Mouse (Mus musculus) embryonic facial prominence, embryonic 12.5 days (tissue): ENCODE measurements around the gene Lrrc32. TPM values are rescaled to one million over a fixed set of nuclear protein-coding genes. Genes with fewer than 3 reads are reported as not detected.

Source experiments
- ATAC-seq: fragments of 200-750 bp; cut with Nextera tagmentation; 2 replicates; pipeline ENCODE4 v1.8.0; 2017; ENCODE audit not compliant: insufficient number of reproducible peaks, insufficient read depth, low FRiP score, low TSS enrichment
- H3K27ac ChIP-seq: fragments of 300-500 bp; sonication (generic); 2 replicates; pipeline ENCODE4 v1.5.1; 2016; ENCODE audit warnings: mild to moderate bottlenecking
- H3K27me3 ChIP-seq: fragments of 300-500 bp; sonication (generic); 2 replicates; pipeline ENCODE4 v1.6.1; 2016; ENCODE audit warnings: mild to moderate bottlenecking, moderate library complexity
- H3K36me3 ChIP-seq: fragments of 300-500 bp; sonication (generic); 2 replicates; pipeline ENCODE4 v1.6.1; 2016; ENCODE audit warnings: mild to moderate bottlenecking
- H3K4me1 ChIP-seq: fragments of 300-500 bp; sonication (generic); 2 replicates; pipeline ENCODE4 v1.6.1; 2016
- H3K4me2 ChIP-seq: fragments of 300-500 bp; sonication (generic); replicated peaks from 2 replicates; pipeline ENCODE4 v1.6.1; 2016; ENCODE audit warnings: mild to moderate bottlenecking, moderate library complexity
- H3K4me3 ChIP-seq: fragments of 300-500 bp; sonication (generic); 2 replicates; pipeline ENCODE4 v1.5.1; 2016; ENCODE audit warnings: mild to moderate bottlenecking
- H3K9ac ChIP-seq: fragments of 300-500 bp; sonication (generic); 2 replicates; pipeline ENCODE4 v1.6.1; 2016; ENCODE audit warnings: mild to moderate bottlenecking, moderate library complexity
- H3K9me3 ChIP-seq: fragments of 300-500 bp; sonication (generic); 2 replicates; pipeline ENCODE4 v1.6.1; 2016; ENCODE audit warnings: mild to moderate bottlenecking, moderate library complexity
- WGBS: fragments of 180-500 bp; shearing (Covaris S2); methylation state at CpG from one replicate; pipeline ENCODE4 v1.1.7; 2016; 5-methylcytosine and 5-hydroxymethylcytosine counted together
- polyA plus RNA-seq: library from polyadenylated mRNA; unstranded; fragments of >200 nt; fragmentation: Nextera tagmentation; extraction: Ambion mirVana; gene quantifications from 2 replicates; pipeline ENCODE4 v1.2.1, GENCODE M21; 2016

The Lrrc32 gene
- polyA plus RNA-seq, 1 experiment from 2014 or later: 4.6 TPM

DNA sequence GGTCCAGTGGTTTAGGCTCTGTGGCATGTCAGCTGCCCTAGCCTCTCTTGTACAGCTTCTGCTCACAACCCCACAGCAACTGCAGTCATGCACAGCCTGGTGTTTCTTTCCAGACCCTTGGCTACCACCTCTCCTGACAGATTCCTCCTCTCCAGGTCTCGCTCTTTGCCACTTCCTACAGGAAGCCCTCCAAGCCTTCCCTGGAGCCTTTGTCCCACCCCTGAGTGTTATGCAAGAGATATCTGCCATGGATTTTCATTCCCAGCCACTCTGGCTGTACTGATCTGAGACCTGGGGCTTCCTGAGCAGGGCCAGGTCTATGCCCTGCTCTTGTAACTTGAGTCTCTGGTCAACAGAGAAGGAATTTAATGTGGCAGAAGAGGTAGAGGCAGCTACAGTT, 8.6 kb upstream of the Lrrc32 start:
- ATAC-seq: no peak
- Histone ChIP-seq H3K36me3 (no peaks in the 10 kb centered on the region), H3K4me1 (peaks cover 12% of the 10 kb centered on the region; the same call in 1 of the 2 replicates), H3K9ac (no peak overlapping the region), H3K27me3 (peaks cover 9% of the 10 kb centered on the region), H3K4me2 (no peak overlapping the region), H3K27ac (no peak overlapping the region), H3K9me3 (no peaks in the 10 kb centered on the region), H3K4me3 (no peak overlapping the region)
- WGBS: 83% methylated on average over 1 of the region's 1 CpGs

DNA sequence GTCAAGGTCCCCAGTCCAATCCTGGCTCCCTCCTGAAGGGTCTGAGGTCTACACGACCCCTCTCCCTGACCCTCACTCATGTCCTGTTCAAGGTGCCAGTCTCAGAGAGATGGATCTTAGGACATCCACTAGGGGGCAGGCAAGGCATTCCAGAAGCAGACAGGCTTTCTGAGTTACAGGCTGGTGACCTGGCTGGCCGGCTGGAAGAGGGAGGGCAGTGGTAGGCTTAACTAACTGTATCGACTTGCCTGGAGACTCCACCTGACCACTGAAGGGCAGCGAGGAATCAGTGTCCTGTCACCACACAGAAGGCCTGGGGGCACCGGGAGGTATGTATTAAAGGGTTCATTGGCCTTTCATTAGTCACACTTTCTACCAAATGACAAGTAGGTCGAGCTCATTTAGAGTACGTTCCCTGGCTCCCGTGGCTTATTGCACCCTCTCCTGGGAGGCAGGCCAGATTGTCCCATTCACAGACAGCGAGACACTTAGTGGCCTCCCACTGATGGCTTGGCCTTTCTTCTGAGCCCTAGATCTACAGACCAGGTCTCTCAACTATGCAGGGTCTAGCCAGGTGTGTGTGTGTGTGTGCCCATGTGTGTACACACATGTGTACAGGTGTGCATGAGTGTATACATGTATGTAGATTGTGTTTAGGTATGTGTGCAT, 7.9 kb upstream of the Lrrc32 start:
- peak; percentile 53 for ATAC-seq
- H3K27me3 ChIP-seq: peaks cover 9% of the 10 kb centered on the region
- peaks cover 12% of the 10 kb centered on the region; the same call in 1 of the 2 replicates for H3K4me1 ChIP-seq
- no peaks in the 10 kb centered on the region for H3K9me3 ChIP-seq
- no peak overlapping the region for H3K4me3 ChIP-seq
- H3K36me3 ChIP-seq: no peaks in the 10 kb centered on the region
- WGBS: 19% methylated on average over 9 of the region's 9 CpGs
- no peak overlapping the region for H3K27ac ChIP-seq
- H3K9ac ChIP-seq: no peak overlapping the region
- no peak overlapping the region for H3K4me2 ChIP-seq

DNA sequence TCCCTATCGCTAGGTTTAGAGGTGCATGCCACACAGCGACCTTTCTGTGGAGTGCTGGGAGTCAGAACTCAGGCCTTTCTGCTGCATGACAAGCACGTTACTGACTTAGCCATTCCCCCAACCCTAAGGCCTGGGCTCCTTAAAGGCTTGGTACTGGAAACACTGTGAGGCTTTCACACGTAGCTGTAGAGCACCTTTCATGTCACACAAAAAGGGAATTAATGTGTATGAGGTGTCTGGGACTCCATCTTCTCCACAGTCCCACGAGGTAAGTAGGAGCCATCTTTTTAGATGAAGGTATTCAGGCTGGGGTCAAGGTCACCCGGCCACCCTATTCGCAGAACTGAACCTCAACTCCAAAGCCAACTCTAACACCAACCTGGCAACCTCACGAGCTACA, 7.2 kb upstream of the Lrrc32 start:
- peaks cover 13% of the 10 kb centered on the region; the same call in 1 of the 2 replicates for H3K4me1 ChIP-seq
- no peak overlapping the region for H3K4me3 ChIP-seq
- H3K27ac ChIP-seq: no peak overlapping the region
- no peak overlapping the region for H3K4me2 ChIP-seq
- H3K27me3 ChIP-seq: peaks cover 9% of the 10 kb centered on the region
- no peak overlapping the region for H3K9ac ChIP-seq
- 84% methylated on average over 8 of the region's 8 CpGs for WGBS
- no peaks in the 10 kb centered on the region for H3K9me3 ChIP-seq
- H3K36me3 ChIP-seq: no peaks in the 10 kb centered on the region
- ATAC-seq: no peak

DNA sequence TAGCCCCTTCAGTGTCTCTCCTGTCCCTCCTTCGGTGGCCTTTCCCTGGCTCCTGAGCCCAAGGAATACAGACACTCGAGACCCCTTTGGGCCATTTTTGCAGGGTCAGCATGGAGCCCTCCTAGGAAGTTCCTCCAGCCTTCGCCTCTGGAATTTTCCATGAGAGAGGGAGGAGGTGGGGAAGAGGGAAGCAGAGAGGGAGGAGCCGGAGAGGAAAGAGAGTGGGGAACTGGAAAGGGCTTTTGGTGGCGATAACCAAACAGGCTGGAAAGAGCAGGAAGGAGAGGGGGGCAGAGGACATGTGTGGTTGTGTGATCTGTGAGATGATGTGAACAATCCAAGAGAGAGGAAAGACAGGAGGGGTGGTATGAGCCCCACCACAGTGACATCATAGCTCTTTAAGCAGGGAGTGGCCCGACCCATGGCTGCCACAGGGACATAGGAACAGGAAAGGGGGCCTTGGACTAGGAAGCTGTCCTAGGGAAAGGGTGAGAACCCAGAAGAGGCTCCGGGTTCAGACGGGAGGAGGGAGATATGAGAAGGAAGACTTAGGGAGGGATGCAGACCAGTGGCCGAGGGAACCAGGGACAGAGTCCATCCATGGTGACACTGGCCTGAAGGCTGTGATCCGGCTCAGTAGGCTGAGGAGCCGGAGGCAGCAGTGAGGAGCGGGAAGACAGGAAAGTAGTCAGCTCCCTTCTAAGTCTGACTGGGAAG, 6.4 kb upstream of the Lrrc32 start:
- peaks cover 9% of the 10 kb centered on the region for H3K27me3 ChIP-seq
- H3K9ac ChIP-seq: no peak overlapping the region
- 0 out of 2 replicates have a peak overlapping the region, but pooled peaks have one; percentile 18 for H3K27ac ChIP-seq
- H3K4me2 ChIP-seq: no peak overlapping the region
- no peaks in the 10 kb centered on the region for H3K9me3 ChIP-seq
- H3K4me3 ChIP-seq: no peak overlapping the region
- H3K36me3 ChIP-seq: no peaks in the 10 kb centered on the region
- no peak for ATAC-seq
- WGBS: 51% methylated on average over 12 of the region's 12 CpGs
- H3K4me1 ChIP-seq: peaks cover 16% of the 10 kb centered on the region; the same call in 1 of the 2 replicates

DNA sequence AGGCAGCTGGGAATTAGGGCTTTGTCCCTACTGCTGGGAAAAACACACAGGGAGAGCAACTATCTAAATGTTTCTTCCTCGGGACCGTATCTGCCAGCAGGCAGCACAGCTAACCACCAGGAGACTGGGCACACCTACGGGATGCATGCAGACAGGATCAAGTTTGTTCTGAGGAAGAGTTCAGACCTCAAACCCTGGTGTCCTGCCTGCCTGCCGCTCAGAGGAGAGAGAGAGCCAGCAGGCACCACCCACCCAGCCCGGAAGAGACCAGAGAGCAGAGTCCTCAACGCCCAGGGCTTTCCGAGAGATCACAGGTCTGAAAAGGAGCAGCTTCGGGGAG, 5.8 kb upstream of the Lrrc32 start:
- H3K27me3 ChIP-seq: peaks cover 9% of the 10 kb centered on the region
- H3K4me3 ChIP-seq: no peak overlapping the region
- H3K27ac ChIP-seq: no peak overlapping the region
- H3K4me2 ChIP-seq: no peak overlapping the region
- WGBS: 29% methylated on average over 8 of the region's 8 CpGs
- H3K4me1 ChIP-seq: peaks cover 16% of the 10 kb centered on the region; the same call in 1 of the 2 replicates
- no peaks in the 10 kb centered on the region for H3K36me3 ChIP-seq
- H3K9me3 ChIP-seq: no peaks in the 10 kb centered on the region
- ATAC-seq: no peak
- no peak overlapping the region for H3K9ac ChIP-seq

DNA sequence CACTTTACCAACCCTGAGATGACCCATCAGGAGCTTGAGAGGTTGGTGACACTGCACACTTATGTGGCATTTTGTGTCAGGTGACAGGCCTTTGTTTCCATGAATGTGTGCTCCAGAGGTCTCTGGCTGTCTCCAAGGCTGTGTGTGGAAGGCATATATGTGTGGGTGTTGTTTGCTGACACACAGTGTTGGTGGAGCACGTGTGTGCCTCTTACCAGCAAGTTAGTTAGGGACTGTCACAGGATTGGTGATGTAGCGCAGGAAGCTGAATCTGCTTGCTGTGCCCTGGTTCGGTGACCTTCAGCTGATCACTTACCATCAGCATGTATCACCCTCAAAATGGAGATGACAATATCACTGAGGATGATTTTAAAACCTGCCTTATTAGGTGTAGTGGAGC, 4.2 kb upstream of the Lrrc32 start:
- Histone ChIP-seq H3K27me3 (peaks cover 7% of the 10 kb centered on the region; the same call in 1 of the 2 replicates), H3K9me3 (no peaks in the 10 kb centered on the region), H3K9ac (no peak overlapping the region), H3K27ac (no peak overlapping the region), H3K36me3 (no peaks in the 10 kb centered on the region), H3K4me2 (no peak overlapping the region), H3K4me1 (peaks cover 20% of the 10 kb centered on the region), H3K4me3 (no peak overlapping the region)
- ATAC-seq: no peak
- WGBS: 88% methylated on average over 3 of the region's 3 CpGs

DNA sequence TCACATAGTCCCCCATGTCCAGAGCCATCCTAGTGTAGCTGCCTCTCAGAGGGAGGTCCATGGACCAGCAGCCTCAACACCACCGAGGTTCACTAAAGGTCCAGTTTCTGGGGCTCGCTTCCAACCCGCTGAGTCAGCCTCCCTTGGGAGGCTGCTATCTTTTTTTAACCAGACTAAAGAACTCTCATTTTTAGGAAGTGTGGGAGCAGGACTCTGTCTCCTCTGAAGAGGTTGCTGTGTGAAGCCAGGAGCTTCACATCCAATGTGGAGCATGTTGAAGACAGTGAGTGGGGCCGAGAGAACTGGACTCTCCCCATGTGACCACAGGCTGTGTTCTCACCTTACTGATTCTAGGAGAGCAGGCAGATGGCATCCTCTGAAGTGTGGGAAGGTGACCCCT, 3.6 kb upstream of the Lrrc32 start:
- no peak overlapping the region for H3K4me3 ChIP-seq
- WGBS: 80% methylated on average over 4 of the region's 4 CpGs
- H3K36me3 ChIP-seq: no peaks in the 10 kb centered on the region
- H3K27me3 ChIP-seq: 0 out of 2 replicates have a peak, but pooled peaks cover 3% of the 10 kb centered on the region
- no peak overlapping the region for H3K4me2 ChIP-seq
- no peak overlapping the region for H3K9ac ChIP-seq
- peaks cover 26% of the 10 kb centered on the region for H3K4me1 ChIP-seq
- no peak overlapping the region for H3K27ac ChIP-seq
- H3K9me3 ChIP-seq: no peaks in the 10 kb centered on the region
- no peak for ATAC-seq

DNA sequence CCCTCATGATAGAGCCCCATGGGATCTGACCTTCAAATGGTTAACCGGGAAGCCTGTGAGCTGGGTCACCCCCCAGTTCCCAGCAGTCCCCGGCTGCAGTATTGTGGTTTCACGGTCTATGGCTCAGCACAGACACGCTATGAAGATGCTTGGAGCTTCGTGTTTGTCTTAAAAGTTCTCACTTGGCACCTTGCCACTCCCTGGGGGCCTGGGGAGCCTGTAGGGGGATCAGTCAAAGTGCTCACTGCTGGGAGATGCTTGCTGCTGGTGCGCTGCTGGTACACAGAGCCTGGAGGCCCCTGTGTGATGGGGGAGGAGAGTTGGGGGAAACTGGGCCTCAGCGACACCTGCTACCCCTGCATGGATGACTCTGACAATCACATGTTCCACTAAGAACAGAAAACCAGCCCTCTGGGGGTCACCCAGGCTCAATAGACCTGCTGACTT, 2.6 kb upstream of the Lrrc32 start:
- Histone ChIP-seq H3K27me3 (0 out of 2 replicates have a peak, but pooled peaks cover 7% of the 10 kb centered on the region), H3K9me3 (no peaks in the 10 kb centered on the region), H3K4me2 (no peak overlapping the region), H3K27ac (no peak overlapping the region), H3K4me3 (no peak overlapping the region), H3K36me3 (no peaks in the 10 kb centered on the region), H3K4me1 (peaks cover 26% of the 10 kb centered on the region), H3K9ac (no peak overlapping the region)
- 56% methylated on average over 7 of the region's 7 CpGs for WGBS
- ATAC-seq: no peak

DNA sequence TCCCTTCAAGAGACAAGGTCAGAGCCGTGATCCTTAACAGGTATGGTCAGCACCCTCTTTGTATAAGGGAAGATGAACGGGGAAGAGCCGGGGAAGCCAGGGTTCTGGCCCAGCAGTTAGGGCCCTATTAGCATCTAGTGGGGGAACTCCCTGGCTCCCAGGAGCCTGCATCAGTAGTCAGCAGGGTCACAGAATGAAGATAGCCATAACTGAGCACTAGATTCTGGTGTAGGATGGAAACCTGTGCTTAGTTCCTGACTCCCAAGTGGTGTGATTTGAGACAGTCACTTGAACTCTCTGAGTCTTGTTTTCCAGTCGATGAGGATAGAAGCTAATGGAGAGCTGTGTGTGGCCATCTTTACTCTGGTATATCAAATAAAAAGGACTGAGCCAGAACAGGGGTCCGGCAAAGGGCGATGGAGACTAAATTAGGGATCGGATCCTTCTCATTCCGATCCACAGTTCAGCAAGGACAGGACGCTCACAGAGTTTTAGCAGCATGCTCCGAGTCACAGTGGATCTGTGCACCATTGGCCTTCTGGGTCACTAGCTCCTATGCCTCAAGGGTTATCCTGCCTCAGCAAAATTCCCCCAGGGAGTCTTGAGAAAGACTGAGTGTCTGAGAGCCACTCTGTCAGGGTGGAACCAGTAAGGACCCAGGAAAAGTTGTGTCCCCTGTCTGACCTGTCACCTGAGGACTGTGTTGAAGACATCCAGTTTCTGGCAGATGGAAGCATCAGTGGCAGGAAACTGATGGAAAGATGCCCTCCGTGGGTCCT, 1.7 kb upstream of the Lrrc32 start:
- no peak overlapping the region for H3K9ac ChIP-seq
- WGBS: 83% methylated on average over 11 of the region's 11 CpGs

DNA sequence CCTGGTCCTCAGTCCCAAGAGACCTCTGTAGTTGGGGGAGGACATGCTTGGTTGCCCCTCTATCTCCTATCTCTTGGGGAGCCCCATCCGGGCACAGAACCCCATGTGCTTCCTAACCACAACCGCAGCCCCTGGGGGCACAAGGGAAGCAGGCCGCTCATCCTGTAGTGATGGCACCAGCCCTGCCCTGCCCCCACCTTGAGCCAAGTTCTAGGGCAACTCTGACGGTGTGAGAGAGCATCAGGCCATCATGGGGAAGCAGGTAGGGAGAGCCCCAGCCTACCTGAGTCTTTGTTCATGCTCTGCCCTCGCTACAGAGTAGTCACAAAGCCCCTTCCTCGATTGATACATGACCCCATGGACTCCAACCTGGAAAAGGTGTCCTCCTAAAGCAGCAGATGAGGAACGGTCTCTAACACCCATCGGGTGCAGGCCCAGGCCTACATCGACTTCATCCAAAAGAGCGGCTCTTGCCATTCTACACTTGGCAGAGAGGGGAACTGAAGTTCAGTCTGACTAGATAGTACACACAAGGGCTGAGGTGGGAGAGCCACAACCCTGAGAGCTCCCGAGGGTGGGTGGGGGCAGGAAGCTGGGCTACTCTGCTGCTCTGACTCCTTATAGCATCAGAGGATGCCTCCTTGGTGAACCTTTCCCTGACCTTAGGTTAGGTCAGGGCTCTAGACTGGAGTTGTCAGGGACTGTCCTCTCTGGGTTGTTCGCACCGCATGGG, 519 bp upstream of the Lrrc32 start:
- Histone ChIP-seq H3K9ac (no peak overlapping the region), H3K4me3 (no peak overlapping the region), H3K27me3 (0 out of 2 replicates have a peak, but pooled peaks cover 4% of the 10 kb centered on the region), H3K9me3 (no peaks in the 10 kb centered on the region), H3K4me1 (peaks cover 17% of the 10 kb centered on the region; the same call in 1 of the 2 replicates), H3K36me3 (no peaks in the 10 kb centered on the region), H3K27ac (no peak overlapping the region), H3K4me2 (no peak overlapping the region)
- 87% methylated on average over 13 of the region's 13 CpGs for WGBS
- ATAC-seq: no peak

More for the DNA sequence above, 1.7 kb upstream of the Lrrc32 start:
- ATAC-seq: no peak
- Histone ChIP-seq H3K36me3 (no peaks in the 10 kb centered on the region), H3K9me3 (no peaks in the 10 kb centered on the region), H3K4me1 (peaks cover 24% of the 10 kb centered on the region), H3K4me3 (no peak overlapping the region), H3K4me2 (no peak overlapping the region), H3K27ac (no peak overlapping the region), H3K27me3 (0 out of 2 replicates have a peak, but pooled peaks cover 7% of the 10 kb centered on the region)

DNA sequence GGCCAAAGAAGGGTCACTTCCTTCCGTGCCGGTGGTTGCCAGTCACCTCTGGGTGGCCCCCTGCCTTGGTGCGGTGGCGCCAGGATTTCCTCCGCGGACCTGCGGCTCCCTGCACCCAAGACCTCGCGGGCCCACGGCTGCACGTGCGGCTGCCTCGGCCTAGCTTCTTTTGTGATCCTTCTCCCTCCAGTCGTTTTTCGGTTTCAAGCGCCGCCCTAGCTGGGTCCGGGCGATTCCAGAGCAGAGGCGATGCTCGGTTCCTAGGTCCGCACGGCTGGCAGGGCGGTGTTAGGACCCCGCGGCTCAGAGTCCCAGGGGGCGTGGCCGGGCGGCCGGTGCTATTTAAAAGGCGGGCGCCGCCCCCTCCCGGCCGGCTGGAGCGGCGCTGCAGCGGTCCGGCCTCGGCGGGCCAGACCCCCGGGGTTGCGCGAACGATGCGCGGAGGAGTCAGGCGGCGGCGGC, 571 bp downstream of the Lrrc32 start:
- Histone ChIP-seq H3K9ac (peak overlapping the region; percentile 40; the same call in 1 of the 2 replicates), H3K27me3 (0 out of 2 replicates have a peak, but pooled peaks cover 4% of the 10 kb centered on the region), H3K9me3 (no peaks in the 10 kb centered on the region), H3K4me3 (peak overlapping the region; percentile 50), H3K4me1 (peaks cover 17% of the 10 kb centered on the region; the same call in 1 of the 2 replicates), H3K4me2 (peak overlapping the region; percentile 73), H3K27ac (no peak overlapping the region), H3K36me3 (no peaks in the 10 kb centered on the region)
- WGBS: under 1% methylated on average over 50 of the region's 50 CpGs
- ATAC-seq: peak; percentile 62; the same call in 1 of the 2 replicates
